Mouse (Mus musculus): ENCODE data around the gene Ddx51. TPM values are rescaled to one million over a fixed set of nuclear protein-coding genes. Genes with fewer than 3 reads are reported as not detected.

Gene Ddx51
- 7.4 and 7.8 TPM in 2 replicates for polyA plus RNA-seq (2015; fragmentation: Nextera tagmentation; extraction: Ambion mirVana)

DNA sequence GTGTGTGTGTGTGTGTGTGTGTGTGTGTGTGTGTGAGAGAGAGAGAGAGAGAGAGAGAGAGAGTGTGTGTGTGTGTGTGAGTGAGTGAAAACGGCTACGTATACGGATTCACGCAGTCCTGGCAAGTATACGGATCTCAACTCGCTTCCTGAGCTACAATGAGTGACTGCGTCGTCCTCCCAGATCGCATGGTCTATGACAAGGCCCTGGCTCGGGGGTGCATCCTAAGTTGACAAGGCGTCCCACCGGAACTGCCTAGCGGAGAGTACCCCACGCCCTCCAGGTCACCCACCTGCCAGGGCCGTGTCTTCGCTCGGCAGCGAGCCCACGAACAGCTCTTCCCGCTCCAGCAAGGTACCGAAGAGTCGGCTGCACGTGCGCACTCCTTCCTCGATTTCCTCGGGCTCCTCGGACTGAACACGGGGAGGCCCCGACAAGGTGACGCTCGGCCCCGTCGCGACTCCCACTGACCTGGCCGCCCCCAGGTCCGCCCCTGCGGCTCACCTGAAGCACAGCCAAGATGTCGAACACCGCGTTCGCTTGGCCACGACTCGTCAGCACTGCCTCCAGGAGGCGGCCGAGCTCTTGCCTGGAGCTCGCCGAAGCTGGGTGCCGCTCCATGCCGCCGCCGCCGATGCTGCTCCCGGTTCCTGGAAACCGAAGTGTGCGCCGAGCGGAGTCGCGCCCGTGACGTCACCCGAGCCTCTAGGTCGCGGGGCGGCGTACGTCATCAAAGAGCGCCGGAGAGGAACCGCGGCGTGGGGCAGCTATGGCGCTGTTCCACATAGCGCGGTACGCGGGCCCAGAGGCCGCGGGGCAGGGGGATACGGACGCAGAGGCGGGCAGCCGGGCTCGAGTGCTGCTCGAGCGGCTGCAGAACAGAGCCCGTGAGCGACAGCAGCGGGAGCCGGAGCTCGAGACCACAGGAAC, at the start of gene Ddx51, which contains the start of gene Noc4l:
TSS of gene Ddx51 (plus strand) at position 733 of the 930 bp plus-strand sequence.
TSS of gene Noc4l (minus strand) at position 699 of the 930 bp plus-strand sequence.

Small RNA genes within 50 kb of the gene (microRNA-seq; reads per million reads assigned to microRNA genes)
- 0.42 to 0.51 reads per million in 2 experiments for gene Mir7026

Other genes starting within 250 kb of the Ddx51 start
- 6.8 and 9.2 TPM in 2 replicates for gene Fbrsl1, start 204.9 kb upstream of the Ddx51 start, polyA plus RNA-seq (2015; fragmentation: Nextera tagmentation; extraction: Ambion mirVana)
- gene Galnt9, start 109.1 kb upstream of the Ddx51 start, polyA plus RNA-seq (2015; fragmentation: Nextera tagmentation; extraction: Ambion mirVana): 0.15 and 0.21 TPM in 2 replicates
- gene Noc4l, start within 50 bp of the Ddx51 start, polyA plus RNA-seq (2015; fragmentation: Nextera tagmentation; extraction: Ambion mirVana): 15.6 and 17.5 TPM in 2 replicates
- gene Ep400, start 117.3 kb downstream of the Ddx51 start, polyA plus RNA-seq (2015; fragmentation: Nextera tagmentation; extraction: Ambion mirVana): 14.6 and 16.8 TPM in 2 replicates
- gene Pus1, start 127.2 kb downstream of the Ddx51 start, polyA plus RNA-seq (2015; fragmentation: Nextera tagmentation; extraction: Ambion mirVana): 15.1 and 15.4 TPM in 2 replicates
- 5.1 and 5.9 TPM in 2 replicates for gene Ulk1, start 156.6 kb downstream of the Ddx51 start, polyA plus RNA-seq (2015; fragmentation: Nextera tagmentation; extraction: Ambion mirVana)
- gene Hscb, start 186.3 kb downstream of the Ddx51 start, polyA plus RNA-seq (2015; fragmentation: Nextera tagmentation; extraction: Ambion mirVana): 14.8 and 18.0 TPM in 2 replicates
- gene Chek2, start 186.5 kb downstream of the Ddx51 start, polyA plus RNA-seq (2015; fragmentation: Nextera tagmentation; extraction: Ambion mirVana): 5.5 and 7.7 TPM in 2 replicates
- gene Ttc28, start 226.4 kb downstream of the Ddx51 start, polyA plus RNA-seq (2015; fragmentation: Nextera tagmentation; extraction: Ambion mirVana): 4.0 and 4.5 TPM in 2 replicates